Mouse (Mus musculus) heart, adult 10 weeks (tissue): ENCODE data around the gene Pabpc4. TPM values are rescaled to one million over a fixed set of nuclear protein-coding genes. Genes with fewer than 3 reads are reported as not detected.

Source experiments
- polyA plus RNA-seq: library from polyadenylated mRNA; stranded (reverse); fragments of 350-450 nt; fragmentation: Illumina TruSeq; extraction: RNeasy Lipid Tissue Mini Kit (QIAGEN cat#74804); gene quantifications from one replicate; pipeline ENCODE4 v1.2.3, GENCODE M21; 2014; ENCODE audit warnings: low read depth, low replicate concordance

Pabpc4 gene
- polyA plus RNA-seq, result 266 TPM

GRCm38 (mm10) chr4:123261721-123262401, at the start of gene Pabpc4:
TSS of gene Pabpc4 (plus strand) at chr4:123262351.

GRCm38 (mm10) chr4:123233492-123234084, 28.6 kb upstream of the Pabpc4 start, which contains the start of gene Heyl:
TSS of gene Heyl (plus strand) at chr4:123233556.

DNA sequence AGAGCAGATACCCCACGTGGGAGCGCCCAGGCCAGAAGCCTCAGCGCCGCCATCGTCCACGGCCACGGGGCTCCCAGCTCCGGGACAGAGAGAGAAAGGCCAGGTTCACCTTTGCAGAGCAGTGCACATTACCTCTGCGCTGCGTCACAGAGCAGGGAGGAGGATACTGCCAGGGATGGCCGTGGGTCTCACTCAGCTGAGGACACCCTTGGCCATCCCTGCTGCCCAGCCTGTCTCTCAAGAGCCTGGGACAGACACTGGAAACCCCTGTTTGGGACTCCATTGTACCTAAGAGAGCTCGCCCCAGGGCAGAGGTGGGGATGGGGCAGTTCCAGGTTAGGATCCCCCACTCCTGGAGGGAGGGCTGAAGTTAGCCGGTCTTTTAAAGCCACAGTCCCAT, 61.4 kb downstream of the Pabpc4 start, which contains the start of gene Oxct2a:
Gene Oxct2a (minus strand): TSS at position 101 of the 400 bp plus-strand sequence.

GRCm38 (mm10) chr4:123342642-123343470, 80.7 kb downstream of the Pabpc4 start, which contains the start of gene Bmp8a:
TSS of gene Bmp8a (minus strand) at chr4:123343252.

Other genes starting within 250 kb of the Pabpc4 start
- gene Trit1, start 245.8 kb upstream of the Pabpc4 start, polyA plus RNA-seq, result 7.1 TPM
- gene Bmp8b, start 157.2 kb upstream of the Pabpc4 start, polyA plus RNA-seq, result not detected
- not detected for gene Oxct2b, start 146.1 kb upstream of the Pabpc4 start, polyA plus RNA-seq
- 27.3 TPM for gene Ppie, start 122.4 kb upstream of the Pabpc4 start, polyA plus RNA-seq
- not detected for gene Hpcal4, start 79.1 kb upstream of the Pabpc4 start, polyA plus RNA-seq
- gene Nt5c1a, start 60.8 kb upstream of the Pabpc4 start, polyA plus RNA-seq, result 21.0 TPM
- gene Heyl, start 28.8 kb upstream of the Pabpc4 start, polyA plus RNA-seq, result 19.7 TPM
- not detected for gene Oxct2a, start 61.3 kb downstream of the Pabpc4 start, polyA plus RNA-seq
- not detected for gene Bmp8a, start 80.9 kb downstream of the Pabpc4 start, polyA plus RNA-seq